Mouse (Mus musculus) small intestine, adult 2 months (tissue): ENCODE data around the gene Cage1. TPM values are rescaled to one million over a fixed set of nuclear protein-coding genes. Genes with fewer than 3 reads are reported as not detected.
A peak's percentile ranks its signal among the peaks of the same experiment; 100 is the strongest.

Experiments used
- H3K27ac ChIP-seq: fragments of 200-500 bp; 2 replicates; pipeline ENCODE4 v1.5.1; 2012; ENCODE audit warnings: low read depth, low read length, control low read depth, inconsistent platforms; ENCODE audit not compliant: insufficient read depth
- H3K27me3 ChIP-seq: fragments of 200-500 bp; 2 replicates; pipeline ENCODE4 v1.6.1; 2012; ENCODE audit warnings: mild to moderate bottlenecking, moderate library complexity, low read length, inconsistent platforms; ENCODE audit not compliant: control insufficient read depth, insufficient read depth
- H3K36me3 ChIP-seq: fragments of 200-500 bp; 2 replicates; pipeline ENCODE4 v1.6.1; 2012; ENCODE audit warnings: mild to moderate bottlenecking, low read length, control low read depth, inconsistent platforms; ENCODE audit not compliant: control insufficient read depth, insufficient read depth
- H3K4me1 ChIP-seq: fragments of 200-500 bp; 2 replicates; pipeline ENCODE4 v1.6.1; 2012; ENCODE audit warnings: low read length, inconsistent platforms, mixed read lengths; ENCODE audit not compliant: control insufficient read depth, insufficient read depth, insufficient read length
- H3K4me3 ChIP-seq: fragments of 200-500 bp; 2 replicates; pipeline ENCODE4 v1.5.1; 2012; ENCODE audit warnings: low read depth, mild to moderate bottlenecking, control low read depth, inconsistent platforms, low read length, moderate library complexity
- CTCF ChIP-seq: fragments of 200-500 bp; IDR thresholded peaks from 2 replicates; pipeline ENCODE4 v1.5.1; 2012; ENCODE audit warnings: low read depth, mild to moderate bottlenecking, control low read depth, inconsistent platforms, low read length, moderate library complexity, mixed read lengths; ENCODE audit not compliant: insufficient replicate concordance, insufficient read length; ENCODE audit errors: extremely low read depth
- POLR2A ChIP-seq: fragments of 200-500 bp; IDR thresholded peaks from 2 replicates; pipeline ENCODE4 v1.6.1; 2012; ENCODE audit warnings: low read depth, mild to moderate bottlenecking, control low read depth, inconsistent platforms, low read length, moderate library complexity
- WGBS: fragments of 180-500 bp; shearing (Covaris S2); methylation state at CpG from one replicate; pipeline ENCODE4 v1.1.7; 2018; 5-methylcytosine and 5-hydroxymethylcytosine counted together
- polyA plus RNA-seq: library from polyadenylated mRNA; depleted of rRNA; stranded (reverse); fragments of >200 nt; gene quantifications from 2 replicates; pipeline ENCODE4 v1.2.3, GENCODE M21; 2012

The Cage1 gene
- polyA plus RNA-seq, 1 experiment: 0.04 TPM

GRCm38 (mm10) chr13:37970887-37971530, 65.9 kb downstream of the Cage1 start:
- Histone ChIP-seq H3K4me3 (no peak overlapping the region), H3K36me3 (peaks cover 4% of the 10 kb centered on the region; the same call in 1 of the 2 replicates), H3K4me1 (peaks cover 8% of the 10 kb centered on the region), H3K27ac (no peak overlapping the region), H3K27me3 (no peaks in the 10 kb centered on the region)
- WGBS: 47% methylated on average over 11 of the region's 11 CpGs
- TF ChIP-seq POLR2A: no peak
- peak; percentile 22; the same call in 1 of the 2 replicates for TF ChIP-seq CTCF

GRCm38 (mm10) chr13:37969988-37970387, 66.9 kb downstream of the Cage1 start:
- 75% methylated on average over 8 of the region's 8 CpGs for WGBS
- Histone ChIP-seq H3K4me3 (no peak overlapping the region), H3K27ac (no peak overlapping the region)

GRCm38 (mm10) chr13:37969337-37969736, 67.5 kb downstream of the Cage1 start:
- no peak overlapping the region for H3K27ac ChIP-seq
- 8% methylated on average over 14 of the region's 14 CpGs for WGBS
- no peak overlapping the region for H3K4me3 ChIP-seq
- no peaks in the 10 kb centered on the region for H3K36me3 ChIP-seq
- peak; percentile 97 for TF ChIP-seq CTCF
- no peak for TF ChIP-seq POLR2A
- H3K27me3 ChIP-seq: no peaks in the 10 kb centered on the region
- peaks cover 8% of the 10 kb centered on the region for H3K4me1 ChIP-seq

More at GRCm38 (mm10) chr13:37969988-37970387, 66.9 kb downstream of the Cage1 start:
- H3K36me3 ChIP-seq: no peaks in the 10 kb centered on the region; the same call in 1 of the 2 replicates
- TF ChIP-seq POLR2A (no peak), CTCF (no peak)
- H3K27me3 ChIP-seq: no peaks in the 10 kb centered on the region
- H3K4me1 ChIP-seq: peaks cover 8% of the 10 kb centered on the region

- WGBS: 77% methylated on average over 10 of the region's 10 CpGs
- Histone ChIP-seq H3K36me3 (no peaks in the 10 kb centered on the region), H3K27me3 (no peaks in the 10 kb centered on the region), H3K27ac (no peak overlapping the region), H3K4me3 (no peak overlapping the region), H3K4me1 (peaks cover 8% of the 10 kb centered on the region)
- TF ChIP-seq POLR2A (no peak), CTCF (no peak)
Measured at GRCm38 (mm10) chr13:37967565-37967964, 69.3 kb downstream of the Cage1 start.

GRCm38 (mm10) chr13:37967052-37967437, 69.8 kb downstream of the Cage1 start:
- Histone ChIP-seq H3K27ac (no peak overlapping the region), H3K4me1 (peaks cover 8% of the 10 kb centered on the region), H3K27me3 (no peaks in the 10 kb centered on the region), H3K4me3 (no peak overlapping the region), H3K36me3 (no peaks in the 10 kb centered on the region)
- 70% methylated on average over 12 of the region's 12 CpGs for WGBS
- TF ChIP-seq POLR2A (no peak), CTCF (no peak)

GRCm38 (mm10) chr13:37966256-37967051, 70.4 kb downstream of the Cage1 start:
- TF ChIP-seq CTCF (no peak), POLR2A (no peak)
- no peak overlapping the region for H3K4me3 ChIP-seq
- no peaks in the 10 kb centered on the region for H3K27me3 ChIP-seq
- 61% methylated on average over 15 of the region's 15 CpGs for WGBS
- no peaks in the 10 kb centered on the region for H3K36me3 ChIP-seq
- peaks cover 8% of the 10 kb centered on the region for H3K4me1 ChIP-seq
- no peak overlapping the region for H3K27ac ChIP-seq
